Mouse (Mus musculus): ENCODE results near the gene Hhipl1. TPM values are rescaled to one million over a fixed set of nuclear protein-coding genes. Genes with fewer than 3 reads are reported as not detected.

The Hhipl1 gene
- total and polyA plus RNA-seq, 3 experiments = not detected

GRCm38 (mm10) chr12:108264918-108265317, 41.2 kb upstream of the Hhipl1 start:
- no peaks in the 10 kb centered on the region for H3K36me3 ChIP-seq (ENCODE audit: control insufficient read depth in 1 of 2, insufficient read depth in 2 of 2, low read length in 2 of 2)
- peaks cover 0 to 11% of the 10 kb centered on the region in 2 experiments; a peak in 2 of 4 replicates for H3K4me1 ChIP-seq (ENCODE audit: control insufficient read depth in 1 of 2, insufficient read depth in 2 of 2, low read length in 2 of 2)
- H3K9me3 ChIP-seq (replicated peaks; ENCODE audit: insufficient read depth, low read length) = no peaks in the 10 kb centered on the region
- no peak overlapping the region for H3K9ac ChIP-seq (ENCODE audit: control insufficient read depth, low read depth, low read length, poor library complexity, severe bottlenecking)
- TF ChIP-seq GATA1 (IDR thresholded peaks at IDR 0.05; ENCODE audit: low read depth, low read length) = no peak
- no peak for TF ChIP-seq E2F4 (IDR thresholded peaks at IDR 0.05; ENCODE audit: borderline replicate concordance, low read depth, low read length)
- no peak for TF ChIP-seq JUND (IDR thresholded peaks at IDR 0.05; ENCODE audit: low read depth, low read length)
- TF ChIP-seq HCFC1 (IDR thresholded peaks at IDR 0.05; ENCODE audit: low read depth, low read length) = no peak
- TF ChIP-seq ZC3H11A (IDR thresholded peaks at IDR 0.05; ENCODE audit: low read depth, low read length) = no peak
- TF ChIP-seq SIN3A (IDR thresholded peaks at IDR 0.05; ENCODE audit: low read length) = no peak
- TF ChIP-seq ZNF384 (IDR thresholded peaks at IDR 0.05; ENCODE audit: low read depth, low read length) = no peak
- TF ChIP-seq USF1 (IDR thresholded peaks at IDR 0.05; ENCODE audit: low read depth, low read length) = no peak
- no peak for TF ChIP-seq KAT2A (conservative IDR thresholded peaks at IDR 0.05; ENCODE audit: low read depth, low read length)
- no peak for TF ChIP-seq MXI1 (IDR thresholded peaks at IDR 0.05; ENCODE audit: low read depth, low read length)
- no peak for TF ChIP-seq TAL1 (IDR thresholded peaks at IDR 0.05; ENCODE audit: low read length)
- TF ChIP-seq POLR2AphosphoS2 (IDR thresholded peaks at IDR 0.05; ENCODE audit: low read length) = no peak
- no peak for TF ChIP-seq RCOR1 (IDR thresholded peaks at IDR 0.05; ENCODE audit: low read depth, low read length)
- TF ChIP-seq CTCF (IDR thresholded peaks at IDR 0.05 in 2 of 3, conservative IDR thresholded peaks at IDR 0.05 in 1 of 3; ENCODE audit: control insufficient read depth in 1 of 3, insufficient read depth in 1 of 3, low read depth in 2 of 3, low read length in 3 of 3, poor library complexity in 1 of 3, severe bottlenecking in 1 of 3) = no peak
- no peak for TF ChIP-seq MEF2A (IDR thresholded peaks at IDR 0.05; ENCODE audit: extremely low read depth, insufficient replicate concordance, low read depth, low read length, poor library complexity, severe bottlenecking)
- TF ChIP-seq MAZ (IDR thresholded peaks at IDR 0.05; ENCODE audit: low read depth, low read length) = no peak
- TF ChIP-seq CHD2 (IDR thresholded peaks at IDR 0.05; ENCODE audit: low read length) = no peak
- TF ChIP-seq UBTF (IDR thresholded peaks at IDR 0.05; ENCODE audit: borderline replicate concordance, insufficient read depth, low read depth, low read length) = no peak
- no peak for TF ChIP-seq BHLHE40 (IDR thresholded peaks at IDR 0.05; ENCODE audit: borderline replicate concordance, low read depth, low read length)
- no peak for TF ChIP-seq TBP (IDR thresholded peaks at IDR 0.05; ENCODE audit: low read depth, low read length)
- no peak overlapping the region for H3K4me3 ChIP-seq (ENCODE audit: control insufficient read depth in 1 of 2, insufficient read depth in 1 of 2, low read depth in 2 of 2, low read length in 2 of 2)
- H3K27ac ChIP-seq (ENCODE audit: control insufficient read depth, low read depth, low read length) = no peak overlapping the region
- no peak for DNase-seq (ENCODE audit: low read depth, low spot score)
- no peaks in the 10 kb centered on the region for H3K27me3 ChIP-seq (ENCODE audit: control insufficient read depth in 1 of 2, insufficient read depth in 2 of 2, low read length in 2 of 2)
- peaks cover 13% of the 10 kb centered on the region for H3K79me2 ChIP-seq (ENCODE audit: control insufficient read depth, insufficient read depth, low read length, poor library complexity)

GRCm38 (mm10) chr12:108265831-108266619, 40.0 kb upstream of the Hhipl1 start:
- no peaks in the 10 kb centered on the region for H3K27me3 ChIP-seq (ENCODE audit: control insufficient read depth in 1 of 2, insufficient read depth in 2 of 2, low read length in 2 of 2)
- no peak overlapping the region for H3K4me3 ChIP-seq (ENCODE audit: control insufficient read depth in 1 of 2, insufficient read depth in 1 of 2, low read depth in 2 of 2, low read length in 2 of 2)
- no peak overlapping the region for H3K27ac ChIP-seq (ENCODE audit: control insufficient read depth, low read depth, low read length)
- no peaks in the 10 kb centered on the region for H3K9me3 ChIP-seq (replicated peaks; ENCODE audit: insufficient read depth, low read length)
- H3K4me1 ChIP-seq (ENCODE audit: control insufficient read depth in 1 of 2, insufficient read depth in 2 of 2, low read length in 2 of 2) = peaks cover 0 to 11% of the 10 kb centered on the region in 2 experiments; a peak in 2 of 4 replicates
- DNase-seq (ENCODE audit: low read depth, low spot score) = no peak
- TF ChIP-seq TBP (IDR thresholded peaks at IDR 0.05; ENCODE audit: low read depth, low read length) = no peak
- no peak for TF ChIP-seq GATA1 (IDR thresholded peaks at IDR 0.05; ENCODE audit: low read depth, low read length)
- no peak for TF ChIP-seq USF2 (IDR thresholded peaks at IDR 0.05; ENCODE audit: borderline replicate concordance in 1 of 2, insufficient read depth in 1 of 2, low read depth in 1 of 2, low read length in 2 of 2)
- no peak for TF ChIP-seq SMC3 (IDR thresholded peaks at IDR 0.05; ENCODE audit: low read depth, low read length)
- no peak for TF ChIP-seq NRF1 (IDR thresholded peaks at IDR 0.05; ENCODE audit: insufficient read depth, low read depth, low read length, poor library complexity, severe bottlenecking)
- no peak for TF ChIP-seq ETS1 (IDR thresholded peaks at IDR 0.05; ENCODE audit: low read depth, low read length)
- no peak for TF ChIP-seq MYC (IDR thresholded peaks at IDR 0.05; ENCODE audit: low read depth, low read length)
- no peak for TF ChIP-seq TAL1 (IDR thresholded peaks at IDR 0.05; ENCODE audit: low read length)
- no peak for TF ChIP-seq ELF1 (IDR thresholded peaks at IDR 0.05; ENCODE audit: low read depth, low read length)
- H3K9ac ChIP-seq (ENCODE audit: control insufficient read depth, low read depth, low read length, poor library complexity, severe bottlenecking) = no peak overlapping the region
- no peaks in the 10 kb centered on the region for H3K36me3 ChIP-seq (ENCODE audit: control insufficient read depth in 1 of 2, insufficient read depth in 2 of 2, low read length in 2 of 2)
- peaks cover 17% of the 10 kb centered on the region for H3K79me2 ChIP-seq (ENCODE audit: control insufficient read depth, insufficient read depth, low read length, poor library complexity)

All from MEL (cell line).